Mouse (Mus musculus): Measurements from ENCODE around the gene Rnf166.

Rnf166 gene

GRCm38 (mm10) chr8:122475580-122476320 is at the start of gene Rnf166, which contains the start of gene Ctu2:
TSS of gene Rnf166 (minus strand) at chr8:122476064.
TSS of gene Ctu2 (plus strand) at chr8:122476143.
- DNase-seq (ENCODE audit: low read depth, low spot score), result peak; percentile 93

DNA sequence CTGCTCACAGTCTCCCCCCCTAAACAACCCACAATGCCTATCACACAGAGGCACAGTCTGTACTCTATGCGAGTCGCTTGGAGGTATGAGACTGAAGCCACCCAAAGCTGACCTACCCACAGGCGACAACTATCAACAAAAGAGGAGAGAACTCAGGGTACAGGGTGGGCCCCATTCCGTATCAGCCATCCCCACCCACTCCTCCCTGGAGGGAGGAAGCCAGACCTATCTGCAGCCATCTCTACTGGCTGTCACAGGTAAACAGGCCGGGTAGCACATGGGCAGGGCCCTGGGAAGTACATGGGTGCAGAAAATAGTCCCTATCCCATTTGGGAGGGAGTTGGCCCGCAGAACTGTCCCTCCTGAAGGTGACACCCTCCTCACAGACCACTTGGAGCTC is 49.1 kb upstream of the Rnf166 start:
- DNase-seq (ENCODE audit: low read depth, low spot score), result no peak

GRCm38 (mm10) chr8:122524506-122524905 is 48.6 kb upstream of the Rnf166 start:
- DNase-seq (ENCODE audit: low read depth, low spot score), result no peak

DNA sequence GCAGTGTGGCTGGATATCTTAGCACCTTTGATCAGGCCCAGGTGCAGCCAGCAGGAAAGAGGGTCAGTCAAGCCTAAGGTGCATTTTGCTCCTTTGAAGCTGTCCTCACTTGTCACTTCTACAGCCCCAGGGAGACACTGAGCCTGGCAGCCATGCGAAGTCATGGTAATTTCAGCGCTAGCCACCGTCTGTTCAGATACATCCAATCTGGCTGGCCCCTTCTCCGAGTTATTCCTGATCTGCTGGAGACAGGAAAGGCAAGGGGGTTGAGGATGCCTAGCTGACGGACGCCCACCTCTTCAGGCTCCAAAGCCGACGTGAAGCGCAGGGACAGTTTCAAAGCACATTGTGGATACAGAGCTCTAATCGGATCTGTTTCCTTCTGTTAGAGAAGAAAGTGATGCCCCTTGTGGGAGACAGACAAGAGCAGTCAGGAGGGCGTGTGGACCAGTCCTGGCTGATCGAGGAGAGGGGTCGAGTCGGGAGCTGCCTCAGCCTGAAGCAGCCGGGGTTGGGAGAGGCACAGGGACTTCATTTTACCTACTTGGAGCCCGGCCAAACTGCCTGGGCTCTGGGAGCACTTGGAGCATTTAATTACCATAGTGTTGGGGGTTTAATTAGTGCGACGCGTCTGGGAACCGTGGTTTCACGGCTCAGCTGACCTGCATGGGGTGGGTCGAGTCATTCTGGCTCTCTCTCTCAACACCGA is 47.9 kb upstream of the Rnf166 start:
- DNase-seq (ENCODE audit: low read depth, low spot score), result peak; percentile 53

- no peak for DNase-seq (ENCODE audit: low read depth, low spot score)
These were observed 47.2 kb upstream of the Rnf166 start for GRCm38 (mm10) chr8:122522796-122523651.

- no peak for DNase-seq (ENCODE audit: low read depth, low spot score)
These were observed 44.7 kb upstream of the Rnf166 start for GRCm38 (mm10) chr8:122520611-122521010.

DNA sequence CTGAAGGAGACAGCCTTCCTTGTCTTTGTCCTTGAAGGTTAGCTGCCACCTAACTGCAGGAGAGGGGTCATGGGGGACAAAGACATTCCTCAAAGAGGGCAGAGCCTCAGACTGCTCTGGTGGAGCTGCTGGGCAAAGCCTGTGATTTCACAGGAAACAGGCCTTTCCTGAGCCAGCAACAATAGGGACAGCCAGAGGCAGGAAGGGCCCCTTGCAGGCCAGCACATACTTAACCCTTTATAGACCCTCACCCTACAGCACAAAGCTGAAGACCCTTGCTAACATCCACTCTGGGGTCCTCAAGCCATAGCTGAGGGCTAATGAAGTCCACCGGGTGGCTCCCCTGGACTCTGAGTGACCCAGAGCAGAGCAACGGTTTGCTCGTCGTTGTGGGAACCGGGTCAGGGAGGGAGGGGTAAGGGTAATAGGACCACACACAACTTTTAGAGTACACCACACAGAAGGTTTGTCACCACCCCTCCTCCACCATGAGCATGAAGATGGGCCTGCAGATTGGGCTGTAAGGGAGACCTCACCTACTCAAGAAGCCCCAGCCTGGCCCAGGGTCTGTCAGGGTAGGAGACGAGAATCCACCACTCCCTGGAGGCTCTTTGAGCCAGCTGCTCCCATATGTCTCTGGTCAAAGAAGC is 41.8 kb upstream of the Rnf166 start:
- peak; percentile 76 for DNase-seq (ENCODE audit: low read depth, low spot score)

DNA sequence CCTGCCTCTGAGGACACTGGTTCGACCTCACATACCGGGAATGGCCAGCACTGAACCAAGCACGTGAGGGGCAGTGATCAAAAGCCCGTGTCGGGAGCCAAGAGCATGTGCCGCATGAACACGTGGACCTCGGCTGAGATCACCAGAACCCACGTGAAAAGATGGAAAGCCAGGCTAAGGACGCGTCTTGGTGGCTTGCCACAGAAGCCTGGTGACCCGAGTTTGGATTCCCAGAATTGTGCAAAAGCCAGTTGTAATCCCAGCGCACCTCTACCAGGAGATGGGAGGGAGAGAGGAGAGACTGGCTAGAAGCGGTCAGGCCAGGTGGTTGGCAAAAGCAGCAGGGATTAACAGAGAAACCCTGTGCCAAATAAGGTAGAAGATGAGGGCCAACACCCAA is 39.8 kb upstream of the Rnf166 start:
- DNase-seq (ENCODE audit: low read depth, low spot score), result no peak

- no peak for DNase-seq (ENCODE audit: low read depth, low spot score)
These were observed 36.5 kb upstream of the Rnf166 start for GRCm38 (mm10) chr8:122512392-122512791.

DNA sequence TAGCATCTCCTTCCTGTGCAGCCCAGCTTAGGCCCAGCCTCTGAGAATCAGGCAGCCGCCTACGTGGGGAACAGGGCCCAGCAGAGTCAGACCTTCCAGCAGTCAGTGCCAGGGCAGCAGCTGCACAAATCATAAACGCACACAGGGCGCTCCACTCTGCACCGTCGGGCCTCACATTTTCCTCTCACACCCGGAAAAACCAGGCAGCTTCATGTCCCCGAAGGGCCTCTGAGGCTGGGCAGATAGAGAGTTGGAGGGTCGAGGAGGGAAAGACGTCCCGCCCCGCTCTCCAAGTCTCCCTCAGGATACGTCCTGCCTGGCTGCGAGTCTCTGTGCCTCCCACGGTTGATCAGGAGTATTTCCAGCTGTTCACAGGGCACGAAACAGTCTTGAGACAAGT is 35.7 kb upstream of the Rnf166 start:
- DNase-seq (ENCODE audit: low read depth, low spot score), result no peak

DNA sequence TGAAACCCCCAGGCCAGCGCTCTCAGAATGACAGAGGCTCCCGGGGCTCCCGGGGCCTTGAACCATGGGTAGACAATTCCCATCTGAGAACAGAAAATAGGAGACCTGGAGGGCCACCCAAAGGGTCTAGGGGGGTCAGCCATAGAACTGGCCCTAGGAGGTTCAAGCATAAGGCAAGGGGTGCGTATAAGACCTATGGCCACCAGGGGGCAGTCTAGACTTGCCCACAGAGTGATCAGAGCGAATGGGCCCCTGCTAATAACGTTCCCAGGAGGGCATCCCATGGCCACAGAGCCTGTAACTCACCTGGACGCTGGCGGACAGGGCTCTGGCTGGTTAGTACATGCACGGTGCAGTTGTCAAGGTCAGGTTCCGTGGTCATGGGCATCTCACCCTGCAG is 25.0 kb upstream of the Rnf166 start:
- peak; percentile 81 for DNase-seq (ENCODE audit: low read depth, low spot score)

GRCm38 (mm10) chr8:122497912-122498311 is 22.0 kb upstream of the Rnf166 start:
- DNase-seq (ENCODE audit: low read depth, low spot score), result no peak

DNA sequence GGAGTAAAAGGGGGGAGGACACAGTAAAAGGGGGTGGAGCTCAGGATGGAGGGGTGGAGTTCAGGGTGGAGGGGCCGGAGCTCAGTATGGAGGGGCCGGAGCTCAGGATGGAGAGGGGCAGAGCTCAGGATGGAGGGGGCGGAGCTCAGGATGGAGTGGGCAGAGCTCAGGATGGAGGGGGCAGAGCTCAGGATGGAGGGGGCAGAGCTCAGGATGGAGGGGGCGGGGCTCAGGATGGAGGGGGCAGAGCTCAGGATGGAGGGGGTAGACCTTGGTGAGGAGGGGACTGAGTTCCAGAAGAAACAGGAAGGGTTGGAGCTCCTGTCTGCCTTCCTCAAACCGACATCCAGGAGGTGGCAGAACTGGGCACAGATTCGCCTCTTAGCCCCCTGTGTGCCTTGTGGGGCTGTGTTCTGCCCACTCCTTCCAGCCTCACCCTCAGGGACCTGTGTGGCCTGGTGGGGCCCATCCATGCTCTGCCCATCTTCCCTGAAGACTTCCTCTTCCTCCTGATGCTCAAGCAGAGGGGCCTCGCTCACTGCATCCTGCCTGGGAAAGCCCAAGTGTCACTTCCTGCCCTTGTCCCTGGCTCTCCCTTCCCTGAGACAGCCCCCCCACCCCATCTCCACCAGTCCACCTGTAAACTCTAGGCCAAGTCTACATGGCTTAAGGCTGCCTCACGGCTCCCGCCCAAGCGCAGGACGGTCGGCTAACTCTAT is 21.3 kb upstream of the Rnf166 start:
- no peak for DNase-seq (ENCODE audit: low read depth, low spot score)

DNA sequence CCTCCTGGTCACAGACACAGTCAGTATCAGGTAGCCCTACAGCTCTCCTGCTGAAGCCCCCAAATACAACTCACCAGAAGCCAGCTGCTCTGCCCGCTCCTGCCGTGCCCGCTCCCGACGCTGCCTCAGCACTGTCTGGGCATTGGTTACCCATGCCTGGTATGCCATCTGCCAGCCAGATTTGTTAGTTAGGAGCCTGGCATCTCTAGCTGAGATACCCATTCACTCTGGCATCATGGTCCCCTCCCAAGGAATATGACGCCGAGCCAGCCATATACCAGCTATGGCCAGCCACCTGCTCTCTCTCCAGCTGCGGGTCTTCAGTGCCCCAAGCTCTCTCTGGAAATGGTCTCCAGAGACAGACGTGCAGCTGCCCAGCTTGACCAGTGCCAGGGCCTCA is 12.5 kb upstream of the Rnf166 start:
- DNase-seq (ENCODE audit: low read depth, low spot score), result no peak

- DNase-seq (ENCODE audit: low read depth, low spot score), result no peak
These were observed 9.0 kb upstream of the Rnf166 start for GRCm38 (mm10) chr8:122484831-122485230.

- DNase-seq (ENCODE audit: low read depth, low spot score), result no peak
These were observed 8.0 kb upstream of the Rnf166 start for GRCm38 (mm10) chr8:122483877-122484276.

- DNase-seq (ENCODE audit: low read depth, low spot score), result no peak
These were observed 6.6 kb upstream of the Rnf166 start for GRCm38 (mm10) chr8:122482448-122482847.

- no peak for DNase-seq (ENCODE audit: low read depth, low spot score)
These were observed 808 bp downstream of the Rnf166 start for GRCm38 (mm10) chr8:122474951-122475560.

- DNase-seq (ENCODE audit: low read depth, low spot score), result no peak
These were observed 1.9 kb downstream of the Rnf166 start for GRCm38 (mm10) chr8:122473911-122474421.

GRCm38 (mm10) chr8:122470691-122471090 is 5.2 kb downstream of the Rnf166 start:
- DNase-seq (ENCODE audit: low read depth, low spot score), result no peak

Data from forelimb bud, embryonic 11.5 days (tissue).